Mouse (Mus musculus) small intestine, adult 2 months (tissue): ENCODE measurements around the gene Cnnm1.

ENCODE experiments used
- CTCF ChIP-seq: fragments of 200-500 bp; IDR thresholded peaks from 2 replicates; pipeline ENCODE4 v1.5.1; 2012; ENCODE audit warnings: low read depth, mild to moderate bottlenecking, control low read depth, inconsistent platforms, low read length, moderate library complexity, mixed read lengths; ENCODE audit not compliant: insufficient replicate concordance, insufficient read length; ENCODE audit errors: extremely low read depth
- POLR2A ChIP-seq: fragments of 200-500 bp; IDR thresholded peaks from 2 replicates; pipeline ENCODE4 v1.6.1; 2012; ENCODE audit warnings: low read depth, mild to moderate bottlenecking, control low read depth, inconsistent platforms, low read length, moderate library complexity

- TF ChIP-seq POLR2A (no peak), CTCF (no peak)
These were observed 32.5 kb downstream of the Cnnm1 start for GRCm38 (mm10) chr19:43472781-43473180.
